Mouse (Mus musculus): ENCODE results near the gene Abhd17c.

DNA sequence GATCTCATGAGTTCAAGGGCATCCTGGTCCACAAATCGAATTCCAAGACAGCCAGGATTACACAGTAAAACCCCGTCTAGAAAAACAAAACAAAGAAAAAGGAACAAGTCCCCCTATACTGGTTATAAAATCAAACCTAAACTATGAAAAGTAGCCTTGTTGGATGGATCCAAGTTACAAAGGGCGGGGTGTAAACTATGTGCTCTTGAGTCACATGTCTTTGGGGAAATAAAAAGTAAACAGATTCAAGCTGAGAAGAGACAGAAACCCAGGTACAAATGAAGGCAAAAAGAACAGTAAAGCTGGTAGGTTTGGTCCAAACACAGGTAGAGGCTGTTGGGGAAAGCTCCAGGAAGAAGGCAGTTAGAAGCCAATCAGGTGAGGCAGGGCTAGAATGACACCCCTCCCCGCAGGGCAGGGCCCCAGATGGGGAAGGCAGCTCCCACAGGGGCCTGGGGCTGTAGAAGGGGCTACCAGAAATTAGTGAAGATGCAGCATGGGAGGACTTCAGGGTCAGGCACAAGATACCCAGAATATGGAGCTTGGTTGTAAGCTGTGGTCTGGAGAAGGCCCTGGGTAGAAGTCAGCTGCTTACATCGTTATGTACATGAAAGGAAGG is 31.4 kb downstream of the Abhd17c start:
- TF ChIP-seq CTCF (IDR thresholded peaks at IDR 0.05; ENCODE audit: low read depth, low read length) = no peak
- no peak for TF ChIP-seq POLR2AphosphoS5 (IDR thresholded peaks at IDR 0.05; ENCODE audit: insufficient replicate concordance, low read depth, low read length)
- no peak for TF ChIP-seq GATA1 (IDR thresholded peaks at IDR 0.05; ENCODE audit: borderline replicate concordance, low read length)
- TF ChIP-seq TAL1 (conservative IDR thresholded peaks at IDR 0.05; ENCODE audit: low read depth, low read length) = no peak
